Mouse (Mus musculus) G1E (cell line): Measurements from ENCODE around the gene Lexm.

Experiments
- GATA1 ChIP-seq: IDR thresholded peaks from 2 replicates; pipeline ENCODE4 v1.6.1; 2012; ENCODE audit warnings: borderline replicate concordance, low read length, inconsistent platforms, mixed read lengths
- POLR2AphosphoS5 ChIP-seq: IDR thresholded peaks from 2 replicates; pipeline ENCODE4 v1.6.1; 2012; ENCODE audit warnings: low read depth, low read length, inconsistent platforms; ENCODE audit not compliant: insufficient replicate concordance

GRCm38 (mm10) chr4:106664697-106665096 lies 47.7 kb upstream of the Lexm start:
- TF ChIP-seq POLR2AphosphoS5 (no peak), GATA1 (no peak)
